Mouse (Mus musculus) brain, adult 10 weeks (tissue): ENCODE data around the gene Mrpl27. TPM values are rescaled to one million over a fixed set of nuclear protein-coding genes. Genes with fewer than 3 reads are reported as not detected.

ENCODE experiments used
- polyA plus RNA-seq: library from polyadenylated mRNA; stranded (reverse); fragments of 350-450 nt; fragmentation: Illumina TruSeq; extraction: RNeasy Lipid Tissue Mini Kit (QIAGEN cat#74804); gene quantifications from one replicate; pipeline ENCODE4 v1.2.3, GENCODE M21; 2015; ENCODE audit warnings: low read depth, low replicate concordance

The Mrpl27 gene
- 136 TPM for polyA plus RNA-seq

DNA sequence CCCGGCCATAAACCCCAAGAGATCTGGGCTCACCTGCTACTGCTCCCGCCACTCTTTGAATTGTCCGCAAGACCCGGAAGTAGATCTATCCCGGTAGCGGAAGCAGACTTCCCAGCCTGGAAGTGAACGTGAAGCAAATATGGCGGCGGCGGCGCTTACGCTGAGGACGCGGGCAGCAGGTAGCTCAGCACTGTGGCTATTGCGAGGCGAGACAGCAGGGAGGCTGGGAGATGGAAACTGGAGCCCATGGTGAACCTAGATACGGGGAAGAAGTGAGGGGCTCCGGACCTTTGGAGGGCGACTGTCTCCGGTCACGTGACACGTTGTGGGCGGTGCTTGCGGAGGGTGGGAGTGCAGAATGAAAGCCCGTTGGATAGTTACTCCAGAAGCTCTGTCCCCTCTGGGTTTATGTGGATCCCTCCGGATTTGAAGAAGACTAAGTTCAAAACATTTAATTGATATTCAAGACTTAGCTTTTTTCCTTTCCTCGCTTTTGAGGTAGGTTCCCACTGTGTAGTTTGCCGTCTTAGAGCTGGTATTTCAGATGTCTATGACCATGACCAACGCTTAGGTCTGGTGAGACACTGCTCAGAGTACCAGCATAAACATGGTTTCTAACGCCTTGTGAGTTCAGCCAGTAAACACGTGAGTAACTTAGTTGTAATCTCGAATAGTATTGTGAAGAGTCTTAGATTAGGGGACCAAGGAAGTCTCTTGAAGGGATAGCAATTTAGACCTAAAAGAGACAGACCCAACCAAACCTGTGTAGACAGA lies at the start of gene Mrpl27, which contains the start of gene Eme1:
Mrpl27 (plus strand) TSS at position 105 of the 774 bp plus-strand sequence.
Eme1 (minus strand) TSS at position 302 of the 774 bp plus-strand sequence.

DNA sequence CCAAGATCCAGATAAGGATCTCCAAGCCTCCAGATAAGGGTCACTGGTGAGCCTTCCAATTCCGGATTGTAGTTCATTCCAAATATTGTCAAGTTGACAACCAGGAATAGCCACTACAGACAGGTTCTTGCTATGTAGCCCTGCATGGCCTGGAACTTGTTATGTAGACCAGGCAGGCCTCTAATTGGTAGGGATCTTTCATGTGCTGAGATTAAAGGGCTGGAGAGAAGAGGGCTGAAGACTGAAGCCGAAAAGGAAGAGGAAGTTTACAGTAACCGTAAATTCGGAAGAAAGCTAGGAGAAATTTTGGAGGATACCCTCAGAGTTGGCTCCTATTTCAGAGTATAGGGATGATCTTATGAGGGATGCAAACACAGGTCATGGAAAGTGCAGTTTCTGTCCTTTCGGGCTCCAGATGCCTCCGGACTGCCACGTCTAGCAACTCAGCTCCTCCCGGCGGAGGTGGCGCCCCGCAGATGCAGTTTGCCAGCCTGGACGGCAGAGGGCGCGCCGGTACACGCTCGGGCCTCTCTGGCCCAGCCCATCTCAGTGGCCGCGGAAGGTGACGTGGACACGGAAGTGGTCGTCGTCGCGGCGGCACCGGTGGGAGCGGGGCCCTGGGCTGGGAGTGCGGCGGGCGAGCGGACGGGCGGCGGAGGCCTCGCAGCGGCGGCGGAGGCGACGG lies 24.2 kb upstream of the Mrpl27 start, which contains the start of gene Lrrc59:
Lrrc59 (plus strand) TSS at position 569 of the 685 bp plus-strand sequence.

DNA sequence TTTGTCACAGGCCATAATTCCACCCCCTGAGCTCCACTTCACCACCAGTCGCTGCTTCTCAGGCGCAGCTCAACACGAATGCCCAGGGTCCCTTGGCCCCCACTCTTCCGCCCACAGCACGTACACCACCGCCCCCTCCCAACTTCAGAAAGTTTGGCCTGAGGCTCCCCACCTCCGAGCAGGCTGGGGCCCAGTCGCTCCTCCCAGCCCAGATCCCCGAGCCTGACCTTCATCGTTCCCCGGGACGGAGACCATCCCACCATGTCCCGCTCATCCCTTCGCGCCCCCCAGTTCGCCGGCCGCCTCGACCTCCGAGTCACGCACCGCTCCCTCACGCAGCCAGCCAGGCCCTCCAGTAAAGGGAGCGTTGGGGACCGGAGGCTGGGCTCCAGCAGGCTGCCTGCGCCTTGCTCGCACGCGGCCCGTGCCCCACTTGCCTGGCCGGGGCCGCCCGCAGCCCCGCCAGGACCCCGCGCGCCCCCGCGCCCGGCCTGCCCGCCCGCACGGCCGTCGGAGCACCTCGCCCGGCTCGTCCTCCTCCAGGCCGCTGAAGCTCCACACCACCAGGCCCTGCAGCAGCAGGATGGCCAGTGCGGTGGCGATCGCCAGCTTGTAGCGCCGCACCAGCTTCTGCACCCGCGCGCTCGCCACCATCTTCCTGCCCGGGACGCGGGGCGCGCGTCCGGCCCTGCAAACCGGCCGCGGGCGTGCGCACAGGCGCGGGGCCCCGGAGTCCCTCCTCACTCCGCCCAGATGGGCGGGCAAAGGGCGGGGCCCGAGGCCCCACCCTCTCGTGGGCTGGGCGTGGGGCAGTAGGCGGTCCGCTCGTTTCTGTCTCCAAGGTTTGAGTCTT lies 23.4 kb downstream of the Mrpl27 start, which contains the start of gene Xylt2:
Xylt2 (minus strand) TSS at position 762 of the 853 bp plus-strand sequence.

DNA sequence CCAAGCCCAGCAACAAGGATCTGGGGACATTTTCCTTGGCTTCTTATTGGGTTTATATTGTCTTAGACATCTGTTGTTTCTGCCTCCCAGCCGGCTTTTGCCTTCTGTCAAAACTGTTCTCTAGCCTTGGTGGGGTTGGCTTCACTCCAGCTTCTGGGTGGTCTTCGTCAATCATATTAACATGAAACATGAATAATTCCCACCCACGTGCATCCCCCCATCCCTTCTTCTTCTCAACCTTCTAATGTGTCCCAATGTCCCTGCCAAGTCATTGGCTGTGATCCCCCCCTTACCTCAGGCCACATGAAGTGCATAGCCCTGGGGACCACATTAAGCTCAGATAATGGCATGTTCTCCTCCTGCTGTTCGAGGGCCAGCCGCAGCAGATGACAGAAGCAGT lies 50.9 kb downstream of the Mrpl27 start, which contains the start of gene Gm11541:
Gm11541 (minus strand) TSS at position 28 of the 400 bp plus-strand sequence.

Other genes starting within 250 kb of the Mrpl27 start
- gene Cacna1g, start 179.6 kb upstream of the Mrpl27 start, polyA plus RNA-seq = 56.4 TPM
- 0.58 TPM for gene Spata20, start 167.6 kb upstream of the Mrpl27 start, polyA plus RNA-seq
- 3.0 TPM for gene Epn3, start 153.8 kb upstream of the Mrpl27 start, polyA plus RNA-seq
- 3.5 TPM for gene Mycbpap, start 132.0 kb upstream of the Mrpl27 start, polyA plus RNA-seq
- 8.6 TPM for gene Rsad1, start 104.5 kb upstream of the Mrpl27 start, polyA plus RNA-seq
- not detected for gene Chad, start 88.7 kb upstream of the Mrpl27 start, polyA plus RNA-seq
- gene Acsf2, start 51.9 kb upstream of the Mrpl27 start, polyA plus RNA-seq = 10.9 TPM
- gene Lrrc59, start 24.0 kb upstream of the Mrpl27 start, polyA plus RNA-seq = 93.8 TPM
- not detected for gene Eme1, start 197 bp downstream of the Mrpl27 start, polyA plus RNA-seq
- 23.4 TPM for gene Xylt2, start 23.7 kb downstream of the Mrpl27 start, polyA plus RNA-seq
- not detected for gene Gm11541, start 50.7 kb downstream of the Mrpl27 start, polyA plus RNA-seq
- not detected for gene Cdc34b, start 88.0 kb downstream of the Mrpl27 start, polyA plus RNA-seq
- not detected for gene Tmem92, start 128.9 kb downstream of the Mrpl27 start, polyA plus RNA-seq